Mouse (Mus musculus): ENCODE data around the gene Uvrag.

DNA sequence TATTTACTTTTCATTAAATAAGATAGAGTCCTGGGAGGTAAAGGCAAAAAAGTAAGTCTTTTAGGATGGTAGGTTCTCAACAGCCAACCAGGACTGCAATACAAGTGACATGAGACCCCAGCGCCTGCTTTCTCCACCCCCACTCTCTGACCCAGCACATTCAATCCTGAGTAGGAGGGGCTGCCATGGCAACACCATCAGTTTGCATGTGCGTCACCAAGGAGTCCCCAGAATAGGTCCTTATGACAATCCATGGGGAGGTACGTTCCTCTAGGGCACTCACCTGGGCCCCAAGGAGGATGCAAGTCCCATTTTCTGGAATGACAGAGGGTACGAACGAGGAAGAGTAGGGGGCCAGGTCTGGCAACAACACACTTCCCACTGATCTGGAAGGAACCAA is 36.4 kb upstream of the Uvrag start:
- TF ChIP-seq POLR2A (IDR thresholded peaks at IDR 0.05; ENCODE audit: low read depth, low read length) (no peak), CTCF (IDR thresholded peaks at IDR 0.05; ENCODE audit: extremely low read depth, insufficient read depth, insufficient read length, insufficient replicate concordance) (no peak)
